Mouse (Mus musculus): ENCODE measurements around the gene Arid3a.

GRCm38 (mm10) chr10:79896814-79897213 is 30.0 kb upstream of the Arid3a start:
- TF ChIP-seq POLR2A (IDR thresholded peaks at IDR 0.05; ENCODE audit: borderline replicate concordance, control insufficient read depth, low read depth, low read length) (no peak), CTCF (IDR thresholded peaks at IDR 0.05; ENCODE audit: control insufficient read depth, insufficient read depth, low read length) (no peak)

Measured in bone marrow, adult 2 months (tissue).